Mouse (Mus musculus) brain, embryonic 18.5 days (tissue): ENCODE data around the gene Endou.
"Not testable (repeated sequence)": the region's sequence is repeated elsewhere in the genome, so short reads cannot be mapped to it uniquely, and the experiment has no call there.

Source experiments
- DNase-seq: peaks from one replicate; pipeline ENCODE4 v3.0.0-alpha.2; 2012; ENCODE audit warnings: low read depth, low spot score

The Endou gene

DNA sequence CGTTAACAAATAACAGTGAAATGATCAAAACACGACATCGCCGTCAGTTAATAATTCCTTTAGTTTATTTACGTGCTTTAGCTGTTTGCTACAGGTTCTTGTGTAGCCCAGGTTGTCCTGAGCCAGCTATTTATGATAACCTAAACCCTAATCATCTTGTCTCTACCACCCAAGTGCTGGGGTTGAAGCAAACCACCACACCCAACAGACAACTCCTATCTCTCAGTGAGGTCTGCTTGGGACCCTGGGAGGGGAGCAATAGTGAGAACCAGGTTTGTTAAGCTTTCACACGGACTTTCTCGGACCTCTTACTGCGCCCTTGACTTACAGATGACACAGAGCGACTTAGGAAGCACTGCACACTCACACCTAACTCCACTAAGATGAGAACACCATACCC lies 47.0 kb downstream of the Endou start:
- DNase-seq, result no peak

DNA sequence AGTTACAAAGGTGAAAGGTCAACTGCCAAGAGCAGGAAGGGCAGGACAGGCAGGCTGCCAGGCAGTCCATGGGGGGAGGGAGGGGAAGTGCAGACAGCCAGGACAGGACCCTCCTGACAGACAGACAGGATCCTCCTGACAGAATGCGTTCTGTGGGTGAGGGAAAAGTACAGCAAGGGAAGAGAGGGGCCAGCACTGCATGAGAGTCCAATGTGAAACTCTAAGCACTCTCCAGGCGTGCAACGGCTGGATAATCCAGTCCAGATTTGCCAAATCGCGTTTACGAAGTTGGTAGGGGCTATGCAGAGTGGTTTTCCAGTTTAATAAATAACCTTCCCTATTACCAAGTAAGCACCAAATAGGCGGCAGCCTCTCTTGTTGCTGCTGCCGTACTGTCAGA lies 49.1 kb downstream of the Endou start:
- no peak for DNase-seq

DNA sequence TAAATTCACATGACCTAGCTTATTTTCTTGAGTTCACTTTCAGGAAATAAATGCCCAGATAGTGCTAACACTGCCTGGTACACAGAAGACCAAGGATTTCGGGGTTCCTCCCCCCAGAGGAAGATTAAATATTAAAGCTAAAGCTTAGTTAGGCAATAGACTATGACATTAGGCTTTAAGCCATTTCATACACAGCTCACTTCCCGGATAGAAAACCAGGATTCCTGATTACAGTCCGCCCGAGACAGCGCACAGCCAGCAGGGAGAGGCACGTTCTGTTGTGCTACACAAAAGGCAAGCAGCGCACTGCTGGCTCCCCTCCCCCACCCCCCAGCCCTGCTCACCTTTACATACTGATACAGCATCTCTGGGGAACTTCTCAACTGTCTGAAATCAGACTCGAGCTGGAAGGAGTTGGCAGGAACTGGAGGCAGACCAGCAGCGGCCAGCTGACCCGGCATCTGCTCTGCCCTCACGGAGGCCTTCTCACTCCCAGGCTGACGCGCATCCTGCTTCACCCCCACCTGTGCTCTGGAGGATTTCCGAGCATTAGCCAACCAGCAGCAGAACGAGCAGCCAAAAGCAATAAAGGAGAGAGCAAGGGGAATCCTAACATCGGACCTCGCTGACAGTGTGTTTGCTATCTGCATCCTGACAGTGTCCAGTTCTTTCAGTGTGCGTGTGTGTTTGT lies 51.0 kb downstream of the Endou start:
- DNase-seq, result no peak

DNA sequence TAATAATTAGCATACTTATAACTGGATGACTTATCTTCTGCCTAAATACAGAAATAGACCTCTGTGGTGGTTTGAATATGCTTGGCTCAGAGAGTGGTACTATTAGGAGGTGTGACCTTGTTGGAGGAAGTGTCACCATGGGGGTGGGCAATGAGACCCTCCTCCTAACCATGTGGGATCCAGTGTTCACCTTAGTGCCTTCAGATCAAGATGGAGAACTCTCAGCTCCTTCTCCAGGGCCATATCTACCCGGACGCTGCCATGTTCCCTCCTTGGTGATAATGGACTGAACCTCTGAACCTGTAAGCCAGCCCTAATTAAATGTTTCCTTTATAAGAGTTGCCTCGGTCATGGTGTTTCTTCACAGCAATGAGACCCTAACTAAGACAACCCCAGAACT lies 53.8 kb downstream of the Endou start:
- no peak for DNase-seq

DNA sequence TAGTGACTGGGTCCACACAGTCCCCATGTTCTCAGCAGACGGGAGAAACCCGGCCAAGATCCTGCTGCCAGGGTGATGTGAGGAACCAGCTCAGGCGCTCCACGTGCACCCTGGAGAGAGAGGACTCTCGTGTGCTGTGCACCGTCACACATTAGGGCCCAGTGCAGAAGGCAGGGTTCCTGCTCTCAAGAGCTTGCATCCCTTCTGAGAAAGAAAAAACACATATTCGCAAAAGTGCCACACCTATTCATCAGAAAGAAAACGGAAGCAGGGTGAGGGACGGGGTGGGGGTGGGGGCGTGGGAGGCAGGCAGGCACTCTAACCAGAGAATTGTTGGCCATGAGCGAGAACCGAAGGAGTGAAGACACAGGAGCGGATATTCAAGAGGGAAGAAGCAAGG lies 55.2 kb downstream of the Endou start:
- no peak for DNase-seq

DNA sequence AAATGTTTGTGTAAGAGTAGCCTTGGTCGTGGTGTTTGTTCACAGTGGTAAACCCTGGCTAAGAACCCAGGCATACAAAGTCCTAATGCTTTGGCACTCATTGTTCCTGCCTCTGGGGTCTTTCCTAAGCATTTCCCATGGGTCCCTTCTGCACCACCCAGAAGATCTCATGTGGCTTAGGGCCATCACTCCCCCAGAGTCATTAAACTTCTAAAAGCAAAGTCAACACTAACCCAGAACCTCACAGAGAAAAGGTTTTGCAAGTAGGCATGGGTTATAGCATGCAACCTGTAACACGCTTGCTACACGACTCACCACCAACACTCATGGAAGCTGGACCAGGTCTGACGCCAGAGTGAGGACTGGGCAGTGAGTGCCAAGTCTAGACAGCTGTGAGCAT lies 56.7 kb downstream of the Endou start:
- no peak for DNase-seq

DNA sequence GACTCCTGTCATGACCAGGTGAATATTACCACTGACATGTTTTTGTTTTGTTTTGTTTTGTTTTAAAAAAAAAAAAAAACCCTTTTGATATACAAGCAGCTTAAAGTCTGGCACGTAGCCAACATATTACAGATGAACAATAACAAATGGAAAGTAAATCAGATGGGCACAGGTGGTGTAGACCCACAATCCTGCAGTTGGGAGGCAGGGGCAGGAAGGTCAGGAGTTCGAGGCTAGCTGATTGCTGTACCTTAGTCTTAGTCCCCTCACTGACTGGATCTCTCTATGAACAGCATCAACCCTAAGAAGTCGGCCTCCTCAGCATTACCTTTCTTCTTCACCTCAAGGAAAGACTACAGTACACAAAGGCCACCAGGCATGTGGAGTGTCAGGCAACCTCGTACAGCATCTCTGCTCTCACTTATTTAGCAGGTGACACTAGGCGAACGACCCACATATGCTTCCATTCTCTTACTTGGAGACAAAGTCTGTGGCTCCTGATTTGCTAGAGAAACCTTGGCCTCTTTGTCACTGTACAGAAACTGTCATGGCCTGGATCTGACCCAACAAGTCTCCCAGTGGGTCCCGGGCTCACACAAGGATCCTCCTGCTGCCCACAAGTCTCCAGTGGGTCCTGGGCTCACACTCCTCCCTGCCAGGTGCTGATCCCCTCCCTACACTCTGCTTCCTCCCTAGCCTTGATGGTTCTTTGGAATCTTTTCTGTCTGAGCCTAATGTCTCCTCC lies 57.7 kb downstream of the Endou start:
- DNase-seq, result no peak

DNA sequence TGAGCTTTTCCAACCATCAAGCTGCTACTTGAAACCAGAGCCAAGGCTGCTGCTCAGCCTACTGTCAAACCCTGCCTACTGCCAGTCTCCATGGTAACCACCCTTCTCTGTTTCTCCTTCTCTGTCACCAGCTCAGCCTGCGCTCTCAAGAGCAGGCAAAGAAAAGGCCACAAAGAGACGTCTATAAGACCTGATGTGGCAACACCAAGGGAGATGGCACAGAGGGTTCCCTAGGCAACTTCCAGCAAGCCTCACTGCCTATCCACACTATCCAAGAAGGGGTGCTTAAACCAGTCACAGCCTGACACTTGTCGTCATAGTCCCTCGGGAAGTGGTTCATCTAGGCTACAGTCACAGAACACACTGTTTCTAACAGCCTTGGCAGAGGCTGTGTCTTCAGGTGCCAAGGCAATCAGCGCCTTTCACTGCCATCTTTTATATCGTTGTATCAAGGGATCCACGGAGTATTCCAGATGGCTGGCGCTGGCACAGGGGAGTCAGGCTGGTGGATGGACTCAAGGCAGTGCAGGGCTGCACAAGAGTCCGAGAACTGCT lies 58.9 kb downstream of the Endou start:
- peak; percentile 84 for DNase-seq

DNA sequence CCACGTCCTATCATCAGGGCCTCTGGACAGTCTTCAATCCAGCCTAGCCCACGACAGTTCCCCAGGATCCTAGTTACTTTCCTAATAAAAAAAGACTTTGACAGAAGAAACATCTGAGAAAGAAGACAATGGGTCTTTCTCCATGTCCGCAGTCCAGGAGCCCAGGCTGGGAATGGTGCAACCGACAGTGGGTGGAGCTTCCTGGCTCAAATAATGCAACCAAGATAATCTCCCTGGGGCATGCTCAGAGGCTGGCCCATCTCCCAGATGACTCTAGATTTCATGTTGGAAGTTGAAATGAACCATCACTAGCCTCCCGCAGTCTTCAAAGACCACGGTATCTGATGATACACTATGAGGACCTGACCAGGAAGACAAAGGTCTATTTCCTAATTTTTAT lies 60.6 kb downstream of the Endou start:
- no peak for DNase-seq

DNA sequence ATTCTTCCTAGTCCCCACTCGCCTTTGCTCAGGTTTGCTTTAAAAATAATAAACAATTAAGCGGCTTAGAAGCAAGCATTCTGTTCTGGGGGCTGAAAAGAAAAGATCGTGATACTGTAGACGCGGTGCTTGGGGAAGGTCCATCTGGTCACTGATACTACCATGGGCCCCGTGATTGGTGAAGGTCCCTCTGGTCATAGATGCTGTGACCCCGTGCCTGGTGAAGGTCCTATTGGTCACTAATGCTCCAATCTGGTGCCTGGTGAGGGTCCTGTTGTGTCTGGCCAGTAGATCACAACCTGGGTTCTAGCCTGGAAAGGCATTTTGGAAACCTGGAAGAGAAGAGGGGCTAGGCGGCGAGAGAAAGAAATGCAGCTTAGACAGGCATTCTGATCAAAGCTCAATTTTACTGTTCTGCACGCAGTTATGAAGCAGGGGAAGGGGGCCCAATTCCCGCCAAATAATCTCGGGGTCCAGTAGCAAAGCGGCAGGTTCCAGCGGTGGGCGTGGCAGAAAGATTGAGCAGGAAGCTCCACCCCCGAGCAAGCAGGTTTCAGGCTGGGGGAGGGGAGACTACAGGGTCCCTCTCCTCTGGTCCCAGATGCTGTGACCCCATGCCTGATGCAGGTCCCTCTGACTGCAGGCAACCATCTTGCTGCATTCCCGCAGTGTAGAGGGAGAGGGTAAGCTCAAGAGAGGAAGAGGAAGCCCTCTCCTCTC lies 62.8 kb downstream of the Endou start:
- DNase-seq, result not testable (repeated sequence)

DNA sequence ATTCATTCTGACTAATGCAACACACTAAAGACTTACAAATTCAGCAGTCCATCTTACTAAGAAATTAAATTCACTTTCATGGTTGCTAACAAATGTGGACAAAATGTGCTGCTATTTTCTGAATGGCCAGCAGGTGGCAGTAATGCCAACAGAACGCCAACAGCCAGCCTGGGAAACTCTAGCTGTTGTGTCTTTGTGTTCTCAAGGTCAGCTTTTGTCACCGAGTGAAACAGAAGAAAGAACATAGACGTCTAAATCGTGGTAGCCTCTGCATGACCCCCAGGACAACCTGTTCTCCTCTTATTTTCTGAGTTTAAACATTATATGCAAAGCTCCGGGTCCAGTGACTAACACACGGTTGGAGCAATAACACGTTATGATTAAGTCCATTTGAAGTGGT lies 63.7 kb downstream of the Endou start:
- peak; percentile 49 for DNase-seq

DNA sequence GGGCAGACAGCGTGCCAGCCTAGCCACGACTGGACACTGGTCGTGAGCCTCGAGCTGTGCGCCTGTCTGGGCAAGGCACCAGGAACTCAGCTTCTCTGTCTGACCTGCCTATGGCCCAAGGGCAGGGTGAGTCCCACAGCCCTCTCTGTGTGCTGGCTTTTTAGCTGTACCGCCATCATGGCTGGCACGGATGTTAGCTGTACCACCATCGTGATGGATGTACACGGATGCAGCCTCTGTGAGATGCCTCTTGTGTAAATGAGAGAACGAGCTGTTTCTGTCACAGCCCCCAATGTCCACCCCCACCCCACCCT lies 64.7 kb downstream of the Endou start:
- DNase-seq, result no peak

DNA sequence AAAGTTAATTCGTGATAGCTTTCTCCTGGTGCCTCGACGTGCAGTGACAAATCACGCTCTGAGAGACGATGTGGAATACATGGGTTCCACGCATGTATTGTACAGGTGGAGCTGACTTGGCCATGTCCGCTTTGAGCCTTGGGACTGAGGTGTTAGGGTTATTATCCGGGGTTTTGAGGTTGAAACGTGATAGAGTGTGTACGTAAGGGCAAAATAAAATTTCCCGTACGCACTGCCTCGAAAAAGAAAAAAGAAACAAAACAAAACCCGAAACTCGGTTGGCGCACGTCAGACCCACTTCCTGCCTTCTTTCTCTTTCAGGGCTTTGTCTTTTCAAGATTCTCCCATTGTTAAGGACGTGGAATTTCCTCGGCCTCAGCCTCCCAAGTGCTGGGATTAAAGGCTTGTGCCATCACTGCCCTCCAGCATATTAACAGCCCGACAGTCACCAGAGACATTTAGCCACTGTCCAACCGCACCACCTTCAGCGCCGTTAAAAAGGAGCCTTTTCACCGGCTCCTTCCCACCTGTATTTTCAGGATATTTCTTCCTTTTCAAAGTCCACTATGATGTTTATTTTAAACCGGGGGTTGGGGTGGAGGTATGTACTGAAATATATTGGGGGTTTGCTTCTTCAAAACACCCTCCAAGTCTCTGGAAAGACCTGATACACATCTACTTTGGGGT lies 65.2 kb downstream of the Endou start:
- no peak for DNase-seq

DNA sequence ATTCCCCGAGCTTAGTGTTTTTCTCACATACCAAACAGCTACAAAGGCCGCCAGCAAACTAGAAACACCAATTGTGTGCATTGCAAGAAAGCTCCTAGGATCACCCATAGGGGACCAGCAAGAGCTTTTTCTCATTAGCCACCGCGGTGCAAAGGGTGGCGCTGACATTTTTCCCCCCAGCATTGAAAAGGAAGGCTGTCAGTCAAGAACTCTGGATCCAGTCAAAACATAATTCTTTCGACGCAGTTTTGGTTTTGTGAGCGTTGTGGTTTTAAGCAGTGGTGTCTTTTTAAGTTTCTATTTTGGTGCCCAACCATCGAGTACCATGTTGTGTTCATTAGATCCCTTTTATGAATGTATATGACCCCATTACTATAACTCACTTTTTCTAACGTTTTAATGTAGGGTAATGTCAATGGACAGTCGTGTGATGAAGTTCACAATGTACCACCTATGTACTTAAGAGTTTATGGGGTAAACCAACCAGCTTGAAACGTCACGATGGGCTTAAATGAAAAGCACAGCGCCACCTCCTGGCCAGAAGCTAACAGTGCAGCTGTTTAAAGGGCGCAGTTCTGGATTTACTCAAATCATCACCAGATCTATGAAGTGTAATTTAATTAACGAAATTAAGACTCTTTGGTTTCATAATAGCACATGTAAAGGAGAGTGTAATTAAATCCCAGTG lies 66.0 kb downstream of the Endou start:
- no peak for DNase-seq

DNA sequence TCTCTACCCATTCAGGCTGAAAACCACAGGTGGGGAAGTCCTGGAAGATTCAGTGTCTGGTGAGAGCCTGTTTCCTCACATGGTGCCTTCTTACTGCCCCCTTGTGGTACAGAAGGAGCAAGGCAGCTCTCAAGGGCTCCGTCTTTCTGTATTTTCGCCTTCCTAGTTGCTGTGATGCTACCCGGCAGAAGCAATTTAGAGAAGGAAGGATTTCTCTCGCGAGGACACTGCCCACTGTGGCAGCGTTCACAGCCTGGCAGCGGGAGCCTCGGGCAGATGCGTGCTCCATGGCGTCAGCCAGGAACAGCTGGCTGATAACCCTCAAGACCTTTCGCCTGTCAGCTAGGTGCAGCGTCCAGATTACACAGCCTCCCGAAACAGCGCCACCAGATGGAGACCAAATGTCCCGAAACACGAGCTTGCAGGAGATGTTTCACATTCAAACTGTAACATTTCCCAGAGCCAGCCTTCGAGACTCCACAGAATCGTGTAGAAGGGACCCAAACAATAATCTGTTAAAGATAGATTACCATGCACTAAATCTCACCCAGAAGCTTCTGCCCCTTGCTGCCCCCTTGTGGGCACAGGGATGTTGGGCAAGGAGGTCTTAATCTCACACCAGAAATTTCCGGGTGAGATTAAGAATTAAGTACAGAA lies 67.3 kb downstream of the Endou start:
- DNase-seq, result peak; percentile 71
